ENCODE assay signal across 25 mouse cellular contexts in genomic region chr6:113368124-113368523, GRCm38 (mm10). TPM values are rescaled to one million over a fixed set of nuclear protein-coding genes. Genes with fewer than 3 reads are reported as not detected.
A peak's percentile ranks its signal among the peaks of the same experiment; 100 is the strongest.
DNase-seq lines count a peak whose midpoint lies in the region; ATAC-seq and TF ChIP-seq lines count a peak whose summit lies in the region.
"Had no signal": no experiment of that assay in that cellular context is flagged by ENCODE, and none has a peak within 500 bp of the region (broad histone marks: within the 10 kb centered on the region; RNA-seq: fewer than 3 reads in every experiment).

No protein-coding gene starts in this region.

- DNase-seq in kidney, postnatal 4 days, result no peak
- no peak for DNase-seq in neural tube, embryonic 10.5 days (ENCODE audit: extremely low spot score, low spot score)
- peak; percentile 89 for DNase-seq in R1 (ENCODE audit: low read depth, low spot score)
- DNase-seq in adrenal gland, postnatal 36 days, result no peak
- DNase-seq in midbrain, postnatal 0 days (ENCODE audit: low spot score), result no peak
- DNase-seq: adrenal gland, adult 2 months; cerebellum, adult 2 months; cerebellum, postnatal 25 days; gastrocnemius, postnatal 36 days; heart, postnatal 36 days; kidney, adult 11 months; layer of hippocampus, adult 9-11 months; lung, embryonic 14.5 days; midbrain, embryonic 14.5 days; right cerebral cortex, adult 18-20 months; thymus, postnatal 25 days had no signal

- H3K4me2 ChIP-seq in kidney, embryonic 14.5 days (replicated peaks; ENCODE audit: low read depth, low read length), result no peak overlapping the region
- no peak overlapping the region for H3K4me2 ChIP-seq in neural tube, embryonic 15.5 days
- no peak overlapping the region for H3K4me2 ChIP-seq in midbrain, postnatal 0 days (ENCODE audit: low read depth, low read length, poor library complexity, severe bottlenecking)
- H3K4me2 ChIP-seq: embryonic facial prominence, embryonic 15.5 days; heart, embryonic 15.5 days; limb, embryonic 13.5 days; lung, embryonic 14.5 days; neural tube, embryonic 13.5 days; stomach, embryonic 15.5 days had no signal

- peaks cover 55% of the 10 kb centered on the region for H3K36me3 ChIP-seq in kidney, embryonic 14.5 days (ENCODE audit: control insufficient read depth, insufficient read depth, low read length)
- H3K36me3 ChIP-seq in neural tube, embryonic 15.5 days, result peaks cover 64% of the 10 kb centered on the region
- peaks cover 52% of the 10 kb centered on the region for H3K36me3 ChIP-seq in midbrain, postnatal 0 days (ENCODE audit: insufficient read depth, low read length)

- H3K4me1 ChIP-seq in kidney, embryonic 14.5 days (ENCODE audit: control insufficient read depth, insufficient read depth, low read length), result no peaks in the 10 kb centered on the region
- H3K4me1 ChIP-seq in neural tube, embryonic 15.5 days, result no peaks in the 10 kb centered on the region
- H3K4me1 ChIP-seq in midbrain, postnatal 0 days (ENCODE audit: insufficient read depth, low read length), result no peaks in the 10 kb centered on the region
- H3K4me1 ChIP-seq: embryonic facial prominence, embryonic 15.5 days; heart, embryonic 15.5 days; limb, embryonic 13.5 days; neural tube, embryonic 13.5 days; stomach, embryonic 15.5 days had no signal

- peak overlapping the region; percentile 62; the same call in 1 of the 2 replicates for H3K27ac ChIP-seq in kidney, embryonic 14.5 days (ENCODE audit: low read depth, low read length)
- H3K27ac ChIP-seq in neural tube, embryonic 15.5 days (replicated peaks), result peak overlapping the region; percentile 33; the same call in 1 of the 2 replicates
- no peak overlapping the region for H3K27ac ChIP-seq in midbrain, postnatal 0 days (ENCODE audit: low read depth, low read length)
- H3K27ac ChIP-seq: embryonic facial prominence, embryonic 15.5 days; heart, embryonic 15.5 days; limb, embryonic 13.5 days; liver, embryonic 14.5 days; stomach, embryonic 15.5 days had no signal

- H3K27me3 ChIP-seq in kidney, embryonic 14.5 days (ENCODE audit: control insufficient read depth, insufficient read depth, low read length), result no peaks in the 10 kb centered on the region
- no peaks in the 10 kb centered on the region for H3K27me3 ChIP-seq in neural tube, embryonic 15.5 days (replicated peaks)
- H3K27me3 ChIP-seq in midbrain, postnatal 0 days (ENCODE audit: insufficient read depth, low read length), result no peaks in the 10 kb centered on the region
- H3K27me3 ChIP-seq: embryonic facial prominence, embryonic 15.5 days; heart, embryonic 15.5 days; limb, embryonic 13.5 days; neural tube, embryonic 13.5 days; stomach, embryonic 15.5 days had no signal

- no peak overlapping the region for H3K9ac ChIP-seq in kidney, embryonic 14.5 days (ENCODE audit: low read depth, low read length)
- no peak overlapping the region for H3K9ac ChIP-seq in neural tube, embryonic 15.5 days (replicated peaks)
- no peak overlapping the region for H3K9ac ChIP-seq in midbrain, postnatal 0 days (replicated peaks; ENCODE audit: low read length, poor library complexity, severe bottlenecking)
- H3K9ac ChIP-seq: embryonic facial prominence, embryonic 15.5 days; heart, embryonic 15.5 days; limb, embryonic 13.5 days; liver, embryonic 14.5 days; lung, embryonic 14.5 days; neural tube, embryonic 13.5 days; stomach, embryonic 15.5 days had no signal

- H3K9me3 ChIP-seq in kidney, embryonic 14.5 days (ENCODE audit: control insufficient read depth, low read length), result no peaks in the 10 kb centered on the region
- no peaks in the 10 kb centered on the region for H3K9me3 ChIP-seq in neural tube, embryonic 15.5 days (replicated peaks)
- no peaks in the 10 kb centered on the region for H3K9me3 ChIP-seq in midbrain, postnatal 0 days (ENCODE audit: low read length)
- H3K9me3 ChIP-seq: embryonic facial prominence, embryonic 15.5 days; heart, embryonic 15.5 days; limb, embryonic 13.5 days; neural tube, embryonic 13.5 days; stomach, embryonic 15.5 days had no signal

- no peak for ATAC-seq in kidney, embryonic 14.5 days (ENCODE audit: low FRiP score, low TSS enrichment)
- ATAC-seq in neural tube, embryonic 15.5 days (ENCODE audit: low FRiP score), result no peak
- no peak for ATAC-seq in midbrain, postnatal 0 days (ENCODE audit: low FRiP score)
- ATAC-seq: forebrain, embryonic 16.5 days had no signal

- WGBS in kidney, embryonic 14.5 days, result 77% methylated on average over 7 of the region's 7 CpGs
- 88% methylated on average over 7 of the region's 7 CpGs for WGBS in neural tube, embryonic 15.5 days
- WGBS in midbrain, postnatal 0 days, result 93% methylated on average over 7 of the region's 7 CpGs

- no peak for TF ChIP-seq CTCF in midbrain, postnatal 0 days (IDR thresholded peaks at IDR 0.05)

- no peak overlapping the region for H3K4me3 ChIP-seq in kidney, embryonic 14.5 days (ENCODE audit: low read length)
- H3K4me3 ChIP-seq in neural tube, embryonic 15.5 days (replicated peaks), result no peak overlapping the region
- no peak overlapping the region for H3K4me3 ChIP-seq in midbrain, postnatal 0 days (ENCODE audit: low read depth, low read length)
- H3K4me3 ChIP-seq: embryonic facial prominence, embryonic 15.5 days; heart, embryonic 15.5 days; limb, embryonic 13.5 days; neural tube, embryonic 13.5 days; stomach, embryonic 15.5 days had no signal

RNA-seq across cellular contexts. Expression of gene Tada3, which starts 9.6 kb away (rescaled TPM):
- 59.9 and 65.8 TPM in 2 replicates for polyA plus RNA-seq in kidney, embryonic 14.5 days (2014; fragmentation: Nextera tagmentation; extraction: Ambion mirVana)
- 73.4 and 73.9 TPM in 2 replicates for polyA plus RNA-seq in neural tube, embryonic 15.5 days (2015; fragmentation: Nextera tagmentation; extraction: Ambion mirVana)
- 10 to 100 TPM; 36.3 to 43.8 TPM for total RNA-seq in adrenal gland, postnatal 36 days (2021)
- total RNA-seq in midbrain, postnatal 0 days (2014; rRNA removed), result 27.8 and 31.0 TPM in 2 replicates
- 73.8 and 74.0 TPM in 2 replicates for polyA plus RNA-seq in midbrain, postnatal 0 days (2015; fragmentation: Nextera tagmentation; extraction: Ambion mirVana)

RNA-seq across cellular contexts. Expression of gene Arpc4, which starts 9.8 kb away (rescaled TPM):
- 230 and 351 TPM in 2 replicates for polyA plus RNA-seq in kidney, embryonic 14.5 days (2014; fragmentation: Nextera tagmentation; extraction: Ambion mirVana)
- 428 and 436 TPM in 2 replicates for polyA plus RNA-seq in neural tube, embryonic 15.5 days (2015; fragmentation: Nextera tagmentation; extraction: Ambion mirVana)
- total RNA-seq in adrenal gland, postnatal 36 days (2021), result 100 to 1,000 TPM; 193 to 213 TPM
- 190 and 200 TPM in 2 replicates for total RNA-seq in midbrain, postnatal 0 days (2014; rRNA removed)
- polyA plus RNA-seq in midbrain, postnatal 0 days (2015; fragmentation: Nextera tagmentation; extraction: Ambion mirVana), result 505 TPM in 2 replicates

RNA-seq across cellular contexts. Expression of gene Ttll3, which starts 20.9 kb away (rescaled TPM):
- 2.0 and 2.4 TPM in 2 replicates for polyA plus RNA-seq in kidney, embryonic 14.5 days (2014; fragmentation: Nextera tagmentation; extraction: Ambion mirVana)
- 10.3 and 11.3 TPM in 2 replicates for polyA plus RNA-seq in neural tube, embryonic 15.5 days (2015; fragmentation: Nextera tagmentation; extraction: Ambion mirVana)
- total RNA-seq in adrenal gland, postnatal 36 days (2021), result 1 to 10 TPM; 2.2 to 3.6 TPM
- total RNA-seq in midbrain, postnatal 0 days (2014; rRNA removed), result 10.0 and 20.0 TPM in 2 replicates
- polyA plus RNA-seq in midbrain, postnatal 0 days (2015; fragmentation: Nextera tagmentation; extraction: Ambion mirVana), result 10.2 and 14.6 TPM in 2 replicates

RNA-seq across cellular contexts. Expression of gene Camk1, which starts 24.3 kb away (rescaled TPM):
- polyA plus RNA-seq in kidney, embryonic 14.5 days (2014; fragmentation: Nextera tagmentation; extraction: Ambion mirVana), result 112 and 114 TPM in 2 replicates
- polyA plus RNA-seq in neural tube, embryonic 15.5 days (2015; fragmentation: Nextera tagmentation; extraction: Ambion mirVana), result 103 and 119 TPM in 2 replicates
- 10 to 100 TPM; 46.4 to 53.9 TPM for total RNA-seq in adrenal gland, postnatal 36 days (2021)
- 102 and 119 TPM in 2 replicates for total RNA-seq in midbrain, postnatal 0 days (2014; rRNA removed)
- polyA plus RNA-seq in midbrain, postnatal 0 days (2015; fragmentation: Nextera tagmentation; extraction: Ambion mirVana), result 132 and 142 TPM in 2 replicates

RNA-seq across cellular contexts. Expression of gene Ogg1, which starts 41.4 kb away (rescaled TPM):
- polyA plus RNA-seq in kidney, embryonic 14.5 days (2014; fragmentation: Nextera tagmentation; extraction: Ambion mirVana), result 17.3 and 18.4 TPM in 2 replicates
- 9.3 and 10.1 TPM in 2 replicates for polyA plus RNA-seq in neural tube, embryonic 15.5 days (2015; fragmentation: Nextera tagmentation; extraction: Ambion mirVana)
- 10 to 100 TPM; 14.0 to 15.4 TPM for total RNA-seq in adrenal gland, postnatal 36 days (2021)
- 10.8 and 14.8 TPM in 2 replicates for total RNA-seq in midbrain, postnatal 0 days (2014; rRNA removed)
- 7.3 and 8.9 TPM in 2 replicates for polyA plus RNA-seq in midbrain, postnatal 0 days (2015; fragmentation: Nextera tagmentation; extraction: Ambion mirVana)
